Mouse (Mus musculus): ENCODE measurements around the gene Guk1.

DNA sequence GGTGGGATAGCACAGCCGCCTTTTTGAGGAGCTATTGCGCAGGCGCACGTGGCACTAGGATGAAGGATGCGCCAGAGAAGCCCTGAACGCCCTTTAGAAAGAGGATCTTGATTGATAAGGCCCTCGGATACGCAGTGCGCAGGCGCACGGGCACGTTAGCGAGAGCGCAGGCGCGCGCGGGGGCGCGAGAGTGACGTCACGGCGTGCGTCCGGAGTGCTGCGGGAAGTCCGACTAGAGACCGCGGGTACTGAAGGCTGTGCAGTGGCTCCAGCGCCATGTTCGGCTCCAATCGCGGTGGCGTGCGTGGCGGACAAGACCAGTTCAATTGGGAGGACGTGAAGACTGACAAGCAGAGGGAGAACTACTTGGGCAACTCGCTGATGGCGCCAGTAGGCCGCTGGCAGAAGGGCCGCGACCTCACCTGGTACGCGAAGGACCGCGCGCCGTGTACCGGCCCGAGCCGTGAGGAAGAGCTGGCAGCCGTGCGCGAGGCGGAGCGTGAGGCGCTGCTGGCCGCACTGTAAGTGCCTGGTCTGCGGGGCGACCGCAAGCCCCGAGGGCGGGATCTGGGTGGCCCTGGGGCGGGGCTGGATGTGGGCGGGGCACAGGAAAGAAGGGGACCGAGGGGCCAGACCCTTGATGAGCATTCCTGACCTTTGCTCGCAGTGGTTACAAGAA is 16.3 kb upstream of the Guk1 start, which contains the start of gene 2310033P09Rik:
- TF ChIP-seq POLR2A (IDR thresholded peaks at IDR 0.05; ENCODE audit: low read depth, low read length): peak; percentile 91
- no peak for TF ChIP-seq CTCF (IDR thresholded peaks at IDR 0.05; ENCODE audit: extremely low read depth, insufficient read depth, insufficient read length, insufficient replicate concordance)
